9 mouse cellular contexts compared by ENCODE assay signal in genomic region chr15:102243229-102244190, GRCm38 (mm10). TPM values are rescaled to one million over a fixed set of nuclear protein-coding genes. Genes with fewer than 3 reads are reported as not detected.
A peak's percentile ranks its signal among the peaks of the same experiment; 100 is the strongest.
DNase-seq lines count a peak whose midpoint lies in the region; ATAC-seq and TF ChIP-seq lines count a peak whose summit lies in the region.
"Had no signal": no experiment of that assay in that cellular context is flagged by ENCODE, and none has a peak within 500 bp of the region (broad histone marks: within the 10 kb centered on the region; RNA-seq: fewer than 3 reads in every experiment).

No protein-coding gene starts in this region.

- H3K9ac ChIP-seq in heart, embryonic 12.5 days: no peak overlapping the region
- H3K9ac ChIP-seq in stomach, postnatal 0 days (ENCODE audit: low read length): peak overlapping the region; percentile 45

- TF ChIP-seq EP300 in stomach, postnatal 0 days (optimal IDR thresholded peaks at IDR 0.05): no peak

- peaks cover 57% of the 10 kb centered on the region for H3K27me3 ChIP-seq in heart, embryonic 12.5 days (replicated peaks)
- no peaks in the 10 kb centered on the region for H3K27me3 ChIP-seq in stomach, postnatal 0 days (ENCODE audit: control insufficient read depth, insufficient read depth, low read length)
- H3K27me3 ChIP-seq: Patski had no signal

- intact Hi-C loops in heart, postnatal 25 days (cut with DNase I): no loop called here

- H3K36me3 ChIP-seq in heart, embryonic 12.5 days: 0 out of 2 replicates have a peak, but pooled peaks cover 2% of the 10 kb centered on the region
- peaks cover 6% of the 10 kb centered on the region; the same call in 1 of the 2 replicates for H3K36me3 ChIP-seq in stomach, postnatal 0 days (ENCODE audit: control insufficient read depth, insufficient read depth, low read length)

- no peak; the same call in 1 of the 2 replicates for TF ChIP-seq CTCF in stomach, postnatal 0 days (IDR thresholded peaks at IDR 0.05; ENCODE audit: low read depth)

- H3K4me3 ChIP-seq in brown adipose tissue, adult 24 weeks (ENCODE audit: insufficient read depth, low read depth, low read length): peak overlapping the region; percentile 95
- H3K4me3 ChIP-seq in heart, embryonic 12.5 days: peak overlapping the region; percentile 14
- H3K4me3 ChIP-seq in stomach, postnatal 0 days (ENCODE audit: low read depth, low read length): peak overlapping the region; percentile 66; the same call in 1 of the 2 replicates

- peak overlapping the region; percentile 95 for H3K27ac ChIP-seq in brown adipose tissue, adult 24 weeks (replicated peaks; ENCODE audit: low read depth, low read length)
- 0 out of 2 replicates have a peak overlapping the region, but pooled peaks have one; percentile 28 for H3K27ac ChIP-seq in heart, embryonic 12.5 days (ENCODE audit: poor library complexity, severe bottlenecking)
- peak overlapping the region; percentile 78 for H3K27ac ChIP-seq in stomach, postnatal 0 days (replicated peaks)

- no peak for ATAC-seq in heart, embryonic 12.5 days (ENCODE audit: insufficient number of reproducible peaks, low FRiP score)
- peak; percentile 66 for ATAC-seq in megakaryocyte, adult 5-6 weeks (ENCODE audit: poor library complexity, severe bottlenecking)
- ATAC-seq in stomach, postnatal 0 days (ENCODE audit: low FRiP score, low TSS enrichment): peak; percentile 30; the same call in 1 of the 2 replicates
- ATAC-seq: Patski had no signal

- DNase-seq in heart, adult 11 months: peak; percentile 99
- DNase-seq in heart, postnatal 25 days (ENCODE audit: low spot score): no peak
- peak; percentile 53 for DNase-seq in kidney, postnatal 14 days
- DNase-seq in stomach, postnatal 0 days (ENCODE audit: low spot score): peak; percentile 89
- DNase-seq in frontal cortex, postnatal 36 days (ENCODE audit: low spot score in 2 of 2): no peak

- H3K4me2 ChIP-seq in heart, embryonic 12.5 days: peak overlapping the region; percentile 48
- H3K4me2 ChIP-seq in stomach, postnatal 0 days (replicated peaks; ENCODE audit: low read depth): peak overlapping the region; percentile 93

- H3K9me3 ChIP-seq in heart, embryonic 12.5 days (replicated peaks): no peaks in the 10 kb centered on the region
- H3K9me3 ChIP-seq in stomach, postnatal 0 days (ENCODE audit: control insufficient read depth, low read length): no peaks in the 10 kb centered on the region

- WGBS in heart, embryonic 12.5 days: 22% methylated on average over 22 of the region's 22 CpGs
- 23% methylated on average over 22 of the region's 22 CpGs for WGBS in stomach, postnatal 0 days

- H3K4me1 ChIP-seq in brown adipose tissue, adult 24 weeks (ENCODE audit: control insufficient read depth, insufficient read depth, insufficient read length, low read length): peaks cover 16% of the 10 kb centered on the region
- H3K4me1 ChIP-seq in heart, embryonic 12.5 days (replicated peaks): peaks cover 53% of the 10 kb centered on the region
- H3K4me1 ChIP-seq in stomach, postnatal 0 days (replicated peaks; ENCODE audit: control insufficient read depth, insufficient read depth): peaks cover 10% of the 10 kb centered on the region

RNA-seq across cellular contexts. Expression of gene Itgb7, which starts 11.8 kb away (rescaled TPM):
- total RNA-seq in heart, postnatal 25 days (2021): 1 to 10 TPM; 1.3 TPM
- polyA plus RNA-seq in brown adipose tissue, adult 24 weeks (2012; ENCODE audit: insufficient read depth, insufficient read length, missing spikeins): 2.0 and 4.6 TPM in 2 replicates
- 0.38 and 0.72 TPM in 2 replicates for polyA plus RNA-seq in heart, embryonic 12.5 days (2016; fragmentation: Nextera tagmentation; extraction: Ambion mirVana)
- 638 and 660 TPM in 2 replicates for total RNA-seq in megakaryocyte, adult 5-6 weeks (2015)
- total RNA-seq in megakaryocyte, adult 5-6 weeks (2017): 1,192 and 1,305 TPM in 2 replicates
- polyA plus RNA-seq in stomach, postnatal 0 days (2015; fragmentation: Nextera tagmentation; extraction: Ambion mirVana): 1.2 TPM in 2 replicates

RNA-seq across cellular contexts. Expression of gene Rarg, which starts 13.8 kb away (rescaled TPM):
- total RNA-seq in heart, postnatal 25 days (2021): 10 to 100 TPM; 17.0 to 20.8 TPM
- 10.3 and 12.1 TPM in 2 replicates for polyA plus RNA-seq in brown adipose tissue, adult 24 weeks (2012; ENCODE audit: insufficient read depth, insufficient read length, missing spikeins)
- 12.0 TPM in 2 replicates for polyA plus RNA-seq in heart, embryonic 12.5 days (2016; fragmentation: Nextera tagmentation; extraction: Ambion mirVana)
- 34.6 and 39.9 TPM in 2 replicates for total RNA-seq in megakaryocyte, adult 5-6 weeks (2015)
- total RNA-seq in megakaryocyte, adult 5-6 weeks (2017): 30.8 and 31.9 TPM in 2 replicates
- polyA plus RNA-seq in stomach, postnatal 0 days (2015; fragmentation: Nextera tagmentation; extraction: Ambion mirVana): 27.2 and 34.6 TPM in 2 replicates

RNA-seq across cellular contexts. Expression of gene Gm9918, which starts 26.9 kb away (rescaled TPM):
- total RNA-seq in heart, postnatal 25 days (2021): not detected
- not detected in 2 replicates for polyA plus RNA-seq in brown adipose tissue, adult 24 weeks (2012; ENCODE audit: insufficient read depth, insufficient read length, missing spikeins)
- polyA plus RNA-seq in heart, embryonic 12.5 days (2016; fragmentation: Nextera tagmentation; extraction: Ambion mirVana): 0.19 TPM in 1 of 2 replicates, not detected in the other
- not detected in 2 replicates for total RNA-seq in megakaryocyte, adult 5-6 weeks (2015)
- not detected in 2 replicates for total RNA-seq in megakaryocyte, adult 5-6 weeks (2017)
- polyA plus RNA-seq in stomach, postnatal 0 days (2015; fragmentation: Nextera tagmentation; extraction: Ambion mirVana): 0.10 and 0.12 TPM in 2 replicates

RNA-seq across cellular contexts. Expression of gene Mfsd5, which starts 35.7 kb away (rescaled TPM):
- 10 to 100 TPM; 15.5 to 18.5 TPM for total RNA-seq in heart, postnatal 25 days (2021)
- 17.0 and 20.0 TPM in 2 replicates for polyA plus RNA-seq in brown adipose tissue, adult 24 weeks (2012; ENCODE audit: insufficient read depth, insufficient read length, missing spikeins)
- 46.2 and 48.2 TPM in 2 replicates for polyA plus RNA-seq in heart, embryonic 12.5 days (2016; fragmentation: Nextera tagmentation; extraction: Ambion mirVana)
- 49.8 and 64.3 TPM in 2 replicates for total RNA-seq in megakaryocyte, adult 5-6 weeks (2015)
- 34.8 and 35.1 TPM in 2 replicates for total RNA-seq in megakaryocyte, adult 5-6 weeks (2017)
- 81.6 and 83.6 TPM in 2 replicates for polyA plus RNA-seq in stomach, postnatal 0 days (2015; fragmentation: Nextera tagmentation; extraction: Ambion mirVana)

RNA-seq across cellular contexts. Expression of gene Csad, which starts 39.0 kb away (rescaled TPM):
- 10 to 100 TPM; 15.7 to 16.3 TPM for total RNA-seq in heart, postnatal 25 days (2021)
- 137 and 181 TPM in 2 replicates for polyA plus RNA-seq in brown adipose tissue, adult 24 weeks (2012; ENCODE audit: insufficient read depth, insufficient read length, missing spikeins)
- 39.1 and 39.4 TPM in 2 replicates for polyA plus RNA-seq in heart, embryonic 12.5 days (2016; fragmentation: Nextera tagmentation; extraction: Ambion mirVana)
- total RNA-seq in megakaryocyte, adult 5-6 weeks (2015): 5.6 and 9.3 TPM in 2 replicates
- 8.6 and 15.4 TPM in 2 replicates for total RNA-seq in megakaryocyte, adult 5-6 weeks (2017)
- 32.1 and 39.4 TPM in 2 replicates for polyA plus RNA-seq in stomach, postnatal 0 days (2015; fragmentation: Nextera tagmentation; extraction: Ambion mirVana)

Comparison
In these comparisons a context has a peak if more than half of its experiments do, and no peak if none do; other contexts are left out.
1. DNase-seq: peak in heart, adult 11 months (single experiment), kidney, postnatal 14 days (single experiment) and stomach, postnatal 0 days (single experiment); none in heart, postnatal 25 days (single experiment) and frontal cortex, postnatal 36 days (0 of 2).
2. H3K27ac ChIP-seq: peak in every context shown above with its lines; median percentile 95 in brown adipose tissue, adult 24 weeks; 78 in stomach, postnatal 0 days; 28 in heart, embryonic 12.5 days.
3. H3K4me3 ChIP-seq: peak in every context shown above with its lines; median percentile 95 in brown adipose tissue, adult 24 weeks; 66 in stomach, postnatal 0 days; 14 in heart, embryonic 12.5 days.